Mouse (Mus musculus): ENCODE measurements at regions not wholly inside any gene's neighbourhood (a gene's known extent, or its start where the extent isn't known, plus 50 kb on each side); places are given as distances from the start of the nearest gene placed in this dataset.
"Not testable (repeated sequence)": the region's sequence is repeated elsewhere in the genome, so short reads cannot be mapped to it uniquely, and the experiment has no call there.

DNA sequence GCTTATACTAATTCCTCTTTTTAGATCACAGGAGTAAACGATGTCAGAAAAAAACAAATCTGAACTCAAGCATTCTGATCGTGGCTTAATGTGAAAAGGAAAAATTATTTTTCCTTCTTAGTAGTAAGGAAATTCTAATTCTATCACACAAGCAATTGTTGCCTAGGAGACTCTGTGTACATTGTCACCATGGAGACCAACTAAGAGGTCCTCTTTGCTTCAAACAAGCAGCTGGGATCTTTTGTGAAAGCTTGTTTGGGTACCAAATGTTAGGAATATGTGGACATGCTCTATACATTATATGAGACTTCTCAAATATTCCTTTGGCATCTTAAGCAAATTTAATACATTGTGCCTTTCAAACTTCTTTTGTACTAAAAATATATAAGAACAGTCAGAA, 345.9 kb upstream of the Atp10a start:
- no peak for ATAC-seq

DNA sequence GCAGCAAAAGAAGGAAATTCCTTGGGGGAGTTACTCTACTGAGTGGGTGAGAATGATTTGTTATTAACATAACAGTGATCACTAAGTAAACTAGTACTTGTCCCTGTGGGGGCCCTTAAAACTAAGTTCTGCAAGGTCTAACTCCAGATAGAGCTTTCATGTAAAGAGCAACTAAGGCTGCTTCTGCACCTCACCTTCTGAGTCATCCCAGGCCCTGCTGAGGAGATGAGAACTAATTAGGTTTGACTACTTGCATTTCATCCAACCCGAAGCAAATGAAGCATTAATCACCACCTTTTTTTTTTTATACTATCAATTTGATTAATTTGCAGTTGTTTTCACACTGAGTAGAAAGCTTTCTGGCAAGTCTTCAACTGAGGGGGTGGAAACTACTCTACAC, 333.6 kb upstream of the Atp10a start:
- ATAC-seq = no peak

DNA sequence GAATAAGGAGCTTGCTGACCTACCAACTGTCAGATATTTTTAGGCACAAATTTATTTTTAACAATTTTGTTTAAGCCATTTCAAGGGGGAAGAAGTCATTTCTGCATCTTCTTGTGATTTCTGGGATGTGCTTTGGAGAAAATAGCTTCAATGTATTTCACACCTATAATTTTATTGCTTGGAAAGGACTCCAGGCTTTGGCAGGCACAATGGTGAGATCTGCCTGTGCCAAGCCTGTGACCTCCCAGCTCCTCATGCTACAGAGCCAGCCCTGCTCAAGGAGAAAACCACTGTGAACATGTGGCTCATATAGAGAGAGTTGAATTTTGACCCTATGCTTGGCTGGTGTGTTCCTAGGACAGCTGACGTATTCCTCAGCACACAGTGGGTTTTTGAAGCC, 288.6 kb upstream of the Atp10a start:
- no peak for ATAC-seq

DNA sequence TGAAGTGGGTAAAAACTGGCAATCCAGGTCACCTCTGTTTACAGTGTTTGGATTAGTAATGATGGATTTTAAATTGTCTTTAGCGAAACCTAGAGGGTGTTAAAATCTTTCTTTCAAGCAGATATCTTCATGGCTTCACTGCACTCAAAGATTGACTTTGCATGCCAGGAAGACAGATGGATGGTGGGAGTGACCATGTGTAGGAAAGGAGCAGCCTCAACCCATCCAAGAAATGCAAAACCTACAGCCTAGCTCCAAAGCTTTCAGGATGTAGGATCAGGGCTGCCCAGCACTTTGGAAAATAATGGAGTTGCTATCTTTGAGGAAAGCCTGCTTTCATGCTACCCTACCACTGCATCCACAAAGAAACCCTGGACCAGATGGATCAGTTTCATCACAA, 272.6 kb upstream of the Atp10a start:
- no peak for ATAC-seq

DNA sequence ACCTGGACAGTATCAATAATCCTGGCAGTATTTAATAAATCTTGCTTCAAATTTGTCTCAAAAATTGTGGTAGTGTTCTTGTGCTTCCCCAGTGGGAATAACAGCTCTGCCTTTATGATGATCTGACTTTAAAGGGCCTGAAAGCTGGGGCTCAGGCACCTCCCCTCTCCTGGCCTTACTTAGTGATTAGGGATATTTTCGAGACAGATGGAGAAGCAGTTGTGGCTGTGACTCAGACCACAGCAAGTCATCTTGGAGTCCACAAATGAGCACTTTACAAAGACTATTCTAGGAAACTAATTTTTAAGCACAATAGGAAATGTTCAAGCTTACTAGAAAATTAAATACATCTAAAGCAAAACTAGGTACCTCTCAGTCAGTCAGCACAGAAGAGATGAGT, 267.6 kb upstream of the Atp10a start:
- no peak for ATAC-seq

DNA sequence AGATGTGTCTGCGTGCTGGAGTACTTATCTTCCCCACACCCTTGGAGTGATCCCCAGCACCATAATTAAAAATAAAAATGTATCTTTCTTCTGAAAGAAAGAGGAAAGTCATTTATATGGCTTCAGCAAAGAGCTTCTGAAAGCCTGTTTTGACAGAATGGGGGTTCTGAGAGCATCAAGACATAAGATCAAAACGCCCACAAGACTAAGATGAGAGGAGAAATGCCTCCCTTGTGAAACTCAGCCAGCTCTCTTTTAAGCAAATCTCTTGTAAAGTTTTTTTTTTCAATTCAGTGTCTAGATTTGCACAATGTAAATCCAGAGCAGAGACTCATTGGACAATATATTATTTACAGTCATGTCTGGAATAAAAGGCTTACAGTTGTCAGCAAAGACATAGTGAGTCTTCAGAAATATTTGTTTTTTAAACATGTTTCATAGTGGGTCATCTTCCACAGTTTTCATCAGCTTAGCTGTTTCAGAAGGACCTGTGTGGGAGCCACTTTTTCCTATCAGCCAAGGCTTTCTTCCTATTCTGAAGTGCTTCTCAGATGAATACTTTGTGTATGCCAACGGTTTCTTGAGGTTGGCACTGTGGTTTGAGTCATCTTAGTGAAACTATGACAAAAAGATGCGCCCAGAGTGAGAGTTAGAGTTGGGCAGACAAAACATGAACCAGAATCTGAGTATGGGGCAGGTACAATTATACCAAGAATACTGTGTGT, 263.4 kb upstream of the Atp10a start:
- peak; percentile 81 for ATAC-seq

DNA sequence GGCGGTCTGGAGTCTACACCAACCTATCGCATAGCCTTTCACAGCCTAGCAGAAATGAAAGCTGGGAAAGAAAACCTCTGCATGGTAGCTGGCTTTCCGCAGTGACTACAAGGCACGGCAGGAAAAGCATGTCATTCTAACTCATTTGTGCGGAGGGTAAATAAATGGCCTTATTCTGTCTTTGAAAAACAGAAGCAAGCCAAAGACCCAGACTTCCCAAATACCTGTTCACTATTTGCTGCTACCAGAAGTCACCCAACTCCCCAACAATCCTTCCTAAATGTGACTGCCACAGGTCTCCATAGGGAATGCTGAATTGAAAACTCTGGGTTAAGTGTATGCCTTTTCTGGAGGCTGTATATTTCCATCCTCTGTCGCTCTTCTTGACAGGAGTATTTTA, 258.0 kb upstream of the Atp10a start:
- no peak for ATAC-seq

DNA sequence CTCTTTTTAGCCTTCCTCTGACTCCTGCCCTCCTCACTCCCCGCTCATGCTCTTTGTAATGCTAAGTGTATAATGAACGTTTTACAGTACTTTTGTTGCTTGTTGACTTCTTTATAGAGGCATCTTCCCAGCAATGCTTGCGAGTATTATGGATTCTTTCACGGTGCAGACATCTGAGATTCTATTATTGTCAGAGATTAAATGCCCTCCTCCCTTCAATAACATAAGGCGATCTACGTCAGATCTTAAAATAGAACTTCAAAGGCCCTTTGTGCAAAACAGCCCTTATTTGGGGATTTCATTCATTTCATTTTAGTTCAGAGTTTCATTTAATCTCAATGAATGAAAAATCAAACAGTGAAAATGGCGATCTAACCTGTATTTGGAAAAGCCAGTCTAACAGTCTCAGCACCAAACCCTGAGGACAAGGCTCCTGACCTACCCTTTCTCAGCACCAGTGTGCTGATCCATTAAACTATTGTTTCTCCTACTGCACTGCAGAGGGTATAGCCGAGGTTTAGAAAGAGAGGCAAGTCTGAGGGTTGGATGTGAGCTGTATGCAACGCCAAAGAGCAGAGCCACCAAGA, 257.3 kb upstream of the Atp10a start:
- peak; percentile 57 for ATAC-seq

DNA sequence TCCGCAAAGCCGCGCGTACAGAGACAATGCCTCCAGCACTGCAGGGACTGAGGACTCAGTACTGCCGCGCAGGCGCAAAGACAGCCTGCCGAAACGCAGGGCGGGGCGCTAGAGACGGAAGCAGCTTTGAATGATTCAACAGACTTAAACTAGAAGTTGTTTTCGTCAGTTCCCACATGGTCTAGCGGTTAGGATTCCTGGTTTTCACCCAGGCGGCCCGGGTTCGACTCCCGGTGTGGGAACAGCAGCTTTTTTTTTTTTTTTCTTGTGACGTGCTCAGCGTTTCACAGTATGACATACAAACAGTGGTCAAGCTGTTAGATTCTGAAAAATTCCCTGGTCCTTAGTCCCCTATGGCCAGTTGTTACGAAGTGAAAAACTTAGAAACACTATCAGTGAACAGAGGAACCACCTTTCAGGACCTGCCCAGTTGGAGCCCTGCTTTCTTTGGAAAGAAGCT, 256.8 kb upstream of the Atp10a start:
- peak; percentile 87 for ATAC-seq

DNA sequence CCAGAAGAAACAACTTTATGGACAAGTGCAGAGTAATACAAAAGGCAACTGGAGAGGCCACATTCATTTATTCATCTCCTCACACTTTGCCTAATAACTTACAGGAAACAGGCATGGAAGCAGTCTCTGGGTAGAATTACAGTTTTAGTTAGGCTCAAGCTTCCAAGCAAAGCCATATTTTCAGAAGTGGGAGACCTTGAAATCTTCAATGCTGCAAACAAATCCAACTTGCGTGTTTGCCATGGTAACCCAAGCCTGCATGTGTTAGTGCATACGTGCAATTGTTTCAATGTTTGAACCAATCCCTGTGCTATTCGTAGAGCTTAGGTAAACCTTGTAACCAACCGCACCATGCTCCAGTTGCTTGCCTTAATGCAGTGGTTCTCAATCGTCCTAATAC, 256.3 kb upstream of the Atp10a start:
- peak; percentile 18 for ATAC-seq

DNA sequence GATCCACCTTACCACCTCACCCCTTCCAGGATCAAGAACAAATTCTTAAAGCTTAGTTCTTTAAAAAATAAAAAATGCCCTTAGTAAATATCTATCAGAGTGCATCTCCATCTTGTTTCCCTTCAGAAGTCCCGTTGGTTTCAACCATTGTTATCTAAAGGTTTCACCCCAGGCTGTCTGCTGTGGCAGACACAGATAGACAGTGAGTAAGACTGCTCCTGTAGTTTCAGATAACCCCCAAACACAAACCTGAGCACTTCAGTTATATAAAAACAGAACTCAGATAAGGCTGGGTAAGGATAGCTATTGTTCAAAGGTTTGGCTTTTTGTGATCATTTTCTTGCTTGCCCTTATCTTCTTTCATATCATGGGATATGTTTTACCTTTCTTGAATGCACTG, 255.4 kb upstream of the Atp10a start:
- no peak for ATAC-seq

DNA sequence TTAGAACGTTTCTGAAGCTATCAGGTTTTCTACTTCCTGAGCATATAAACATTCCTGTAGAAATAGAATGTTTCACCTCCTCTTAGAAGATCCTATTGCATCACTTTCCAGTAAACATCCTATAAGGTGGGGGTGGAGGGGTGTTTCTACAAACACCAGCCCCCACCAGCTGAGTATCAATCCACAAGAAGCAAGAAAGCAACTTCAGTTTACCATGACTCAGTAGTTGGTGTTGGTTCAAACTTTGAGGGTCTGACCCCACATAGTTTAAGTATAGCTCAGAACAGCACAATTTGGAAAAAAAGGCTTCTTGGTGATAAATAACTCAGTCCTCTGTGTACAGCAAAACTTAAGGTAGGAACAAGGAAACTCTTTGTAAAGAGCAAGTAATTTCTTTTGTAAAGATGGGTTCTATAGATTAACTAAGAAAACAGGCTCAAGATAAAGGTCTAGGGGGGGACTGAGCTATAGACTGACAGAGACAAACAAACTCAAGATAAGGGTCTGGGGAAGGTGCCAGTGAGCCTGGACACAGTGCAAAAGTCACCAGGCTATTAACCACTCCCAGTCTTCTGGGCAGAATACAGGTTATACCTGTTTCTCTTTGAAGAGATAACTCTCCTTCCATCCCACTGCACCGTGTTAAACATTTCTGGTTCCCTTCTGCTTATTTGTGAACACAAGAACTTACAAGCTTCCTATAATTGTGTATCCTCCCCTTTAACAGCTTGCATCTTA, 218.9 kb upstream of the Atp10a start:
- no peak for ATAC-seq

DNA sequence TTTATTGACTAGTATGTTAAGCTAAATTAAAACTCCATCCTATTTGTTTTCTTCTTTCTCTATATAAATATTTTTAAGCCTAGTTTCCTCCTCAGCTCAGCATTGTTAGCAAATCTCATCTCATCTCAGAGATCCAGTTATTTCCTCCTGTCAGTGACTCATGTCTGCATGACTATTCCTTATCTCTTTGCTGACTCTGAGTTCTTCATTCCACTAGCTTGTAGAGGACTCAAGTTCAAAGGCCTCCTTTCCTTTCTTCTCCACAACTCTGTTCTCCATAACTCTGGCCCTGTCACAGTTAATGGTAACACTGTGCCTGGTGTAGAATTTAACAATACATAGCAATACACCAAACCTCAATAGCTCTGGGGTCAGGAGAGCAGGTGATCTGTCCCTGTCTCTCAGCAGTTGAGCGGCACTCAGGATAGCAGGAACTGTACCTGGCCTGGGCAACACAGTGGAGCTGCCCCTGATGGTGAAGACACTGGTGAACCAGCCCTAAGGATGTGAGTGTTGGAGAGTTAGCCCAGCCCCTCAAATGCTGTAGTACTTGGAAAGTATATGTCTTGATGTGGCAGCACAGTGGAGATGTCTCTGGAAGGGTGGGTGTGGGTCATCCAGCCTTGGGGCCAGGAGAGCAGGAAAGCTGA, 213.3 kb upstream of the Atp10a start:
- ATAC-seq = no peak

DNA sequence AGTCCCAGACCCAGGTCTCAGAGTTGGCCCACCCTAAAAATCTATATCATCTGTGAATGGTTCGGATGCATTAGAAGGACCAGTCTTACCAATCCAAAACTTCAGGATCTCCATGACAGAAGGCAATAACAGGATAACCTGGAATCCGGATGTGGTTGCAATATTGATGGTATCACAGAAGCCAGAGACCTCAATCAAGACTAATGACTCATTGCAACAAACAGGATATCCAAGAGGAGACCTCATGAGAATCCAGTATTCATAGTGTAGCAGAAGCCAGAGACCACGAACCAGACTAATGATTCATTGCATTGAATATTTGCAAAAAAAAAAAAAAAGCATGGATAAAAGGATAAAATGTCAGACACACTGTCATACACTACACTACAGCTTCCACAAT, 212.7 kb upstream of the Atp10a start:
- ATAC-seq = no peak

DNA sequence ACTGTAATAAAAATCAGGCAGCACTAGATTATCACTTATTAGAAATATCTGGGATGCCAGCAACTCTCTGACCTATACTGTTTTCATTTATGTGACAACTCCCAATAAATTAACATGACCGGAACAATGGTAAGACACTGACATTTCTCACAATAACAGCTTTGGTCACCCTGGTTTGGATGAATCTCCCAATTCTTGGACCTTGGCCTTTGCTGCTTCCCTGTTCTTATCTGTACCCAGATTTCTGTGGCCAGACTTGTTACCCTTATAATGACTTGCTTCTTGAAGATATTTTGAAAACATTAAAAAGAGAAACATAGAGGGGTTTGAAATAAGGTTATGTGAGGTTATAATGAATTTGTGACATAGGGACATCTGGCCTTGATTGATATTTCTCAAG, 210.2 kb upstream of the Atp10a start:
- no peak for ATAC-seq

DNA sequence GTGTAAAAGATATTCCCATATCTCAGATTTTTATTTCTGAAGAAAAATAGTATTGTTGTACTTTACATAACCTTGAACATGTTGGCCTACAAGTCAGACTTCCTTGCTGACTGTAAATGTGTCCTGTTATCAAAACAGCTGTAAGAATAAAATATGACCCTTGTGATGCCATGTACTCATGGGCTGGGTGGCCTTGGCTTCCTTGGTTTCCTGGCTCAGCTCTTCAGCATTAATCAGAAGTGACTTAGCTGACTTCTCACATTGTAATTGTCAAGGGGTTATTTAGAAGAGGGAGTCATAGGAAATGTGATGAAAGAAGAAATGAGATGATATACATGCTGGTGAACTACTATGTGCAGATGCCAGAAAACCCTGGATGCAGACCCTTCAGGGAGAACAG, 209.7 kb upstream of the Atp10a start:
- no peak for ATAC-seq

DNA sequence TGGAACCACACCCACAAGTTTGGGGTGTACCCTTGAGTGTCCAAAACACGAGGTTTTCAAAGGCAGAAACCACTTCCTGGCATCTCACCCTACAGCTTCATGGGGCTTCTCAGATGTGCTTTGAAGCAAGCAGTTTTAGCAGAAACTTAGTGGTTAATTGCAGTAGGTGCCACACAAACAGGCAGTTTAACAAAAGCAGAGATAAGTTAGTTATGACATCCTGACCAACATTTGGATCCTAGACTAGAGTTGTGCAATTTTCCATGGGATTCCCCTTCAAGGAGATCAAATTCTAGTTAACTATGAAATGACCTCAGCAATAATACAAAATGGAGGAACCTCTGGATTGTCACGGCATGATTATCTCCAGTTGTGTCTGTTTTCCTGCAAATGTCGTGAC, 207.2 kb upstream of the Atp10a start:
- ATAC-seq = peak; percentile 85

DNA sequence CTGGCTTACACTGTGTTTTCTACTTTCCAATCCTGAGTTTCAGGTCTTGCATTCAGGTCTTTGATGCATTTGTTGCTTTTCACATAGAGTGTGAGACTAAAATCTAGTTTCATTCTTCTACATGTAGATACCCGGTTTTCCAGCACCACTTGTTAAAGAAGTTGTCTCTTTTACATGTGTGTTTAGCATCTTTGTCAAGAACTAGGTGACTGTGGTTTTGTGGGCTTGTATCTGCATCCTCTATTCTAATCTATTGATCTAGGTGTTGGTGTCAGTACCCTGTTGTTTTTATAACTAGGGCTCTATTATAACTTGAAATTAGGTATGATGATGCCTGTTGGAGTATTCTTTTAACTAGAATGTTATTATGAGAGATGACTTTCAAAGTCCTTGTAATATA, 204.0 kb upstream of the Atp10a start:
- ATAC-seq = peak; percentile 64

DNA sequence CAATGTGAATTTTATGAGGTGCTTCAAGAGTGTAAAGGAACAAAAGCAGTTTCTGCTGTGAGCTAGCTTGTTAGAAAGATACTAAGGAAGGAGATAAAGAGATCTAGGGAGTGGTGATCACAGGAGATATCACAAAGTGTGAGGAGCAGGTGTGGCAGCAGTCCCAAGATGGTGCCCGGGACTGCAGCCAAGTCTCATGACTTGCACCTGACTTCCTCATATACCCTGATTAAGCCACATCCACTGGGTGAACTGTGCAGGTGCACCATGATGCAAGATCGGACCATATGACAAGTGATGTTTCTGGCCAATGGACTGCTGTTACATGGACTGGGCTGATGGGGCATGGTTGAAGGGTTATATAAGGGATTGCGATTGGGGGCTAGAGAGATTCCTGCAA, 197.8 kb upstream of the Atp10a start:
- ATAC-seq = not testable (repeated sequence)

DNA sequence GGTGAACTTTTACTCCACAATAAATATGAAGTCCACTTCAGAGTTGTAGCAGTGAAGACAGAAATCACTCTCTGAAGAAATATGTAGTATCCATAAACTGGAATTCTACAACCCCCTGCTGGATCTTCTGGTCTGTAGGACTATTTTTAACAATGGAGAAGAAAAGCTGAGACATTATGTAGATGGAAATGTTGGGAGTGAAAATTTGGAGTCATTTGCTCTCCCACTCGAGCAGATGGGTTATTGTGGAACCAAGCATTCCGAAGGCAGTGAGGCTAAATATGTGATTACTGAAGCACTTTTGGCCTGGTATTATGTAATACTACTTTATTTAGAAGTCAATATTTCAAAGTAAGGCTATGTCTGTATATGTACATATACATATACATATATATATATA, 195.0 kb upstream of the Atp10a start:
- ATAC-seq = no peak

DNA sequence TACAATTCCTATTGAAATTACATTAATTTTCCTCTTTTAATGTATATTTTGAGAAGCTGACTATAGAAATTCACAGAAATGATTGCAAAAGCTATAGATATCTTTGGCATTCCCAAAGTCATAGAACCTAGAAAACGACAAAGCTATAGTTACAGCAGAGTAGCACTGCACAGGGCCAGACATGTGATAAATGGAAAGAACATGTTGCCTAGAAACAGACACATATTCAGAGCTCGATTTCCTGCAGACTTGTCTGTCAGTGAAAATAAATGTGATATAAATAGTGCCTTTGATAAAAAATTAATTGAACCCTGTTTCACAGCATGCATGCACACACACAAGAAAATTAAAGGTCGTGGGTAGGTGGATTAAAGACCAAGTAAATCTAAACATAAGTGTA, 182.8 kb upstream of the Atp10a start:
- no peak for ATAC-seq

DNA sequence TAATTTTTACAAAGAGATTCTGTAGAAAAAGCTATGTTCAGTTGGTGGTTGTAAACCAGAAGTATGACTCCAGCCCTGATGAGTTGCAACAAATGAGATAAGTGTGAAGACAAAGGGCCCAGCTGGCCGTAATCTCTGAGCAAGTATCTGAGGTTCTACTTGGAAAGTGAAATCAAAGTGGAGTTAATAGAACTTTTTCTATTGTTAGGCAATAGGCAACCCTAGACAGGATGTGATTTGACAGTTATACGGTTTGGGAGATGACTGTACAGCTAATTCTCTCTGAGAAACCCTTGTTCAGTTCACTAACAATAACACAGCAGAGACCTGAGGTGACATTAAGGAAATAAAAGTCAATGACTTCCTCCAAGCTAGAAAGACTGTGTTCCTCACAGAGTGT, 180.8 kb upstream of the Atp10a start:
- ATAC-seq = peak; percentile 86

DNA sequence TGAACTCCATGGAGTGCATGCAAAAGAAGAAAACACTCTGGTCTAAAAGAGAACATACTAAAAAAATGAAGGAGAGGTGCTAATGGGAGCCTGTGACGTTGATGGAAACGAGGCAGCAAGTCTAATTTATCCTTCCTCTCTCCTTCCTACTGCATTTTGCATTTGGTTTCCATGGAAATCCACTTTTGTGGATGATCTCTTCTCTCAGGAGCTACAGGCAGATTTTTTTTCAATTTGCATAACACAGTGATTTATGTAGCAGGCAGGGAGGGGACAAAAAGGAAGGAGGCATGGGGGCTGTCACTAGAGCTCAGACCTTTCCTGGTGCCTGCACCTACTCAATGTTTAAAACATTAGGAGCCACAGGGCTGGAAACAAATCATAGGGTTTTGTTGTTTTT, 167.7 kb upstream of the Atp10a start:
- ATAC-seq = no peak
